Mouse (Mus musculus): ENCODE results near the gene Abraxas1. TPM values are rescaled to one million over a fixed set of nuclear protein-coding genes. Genes with fewer than 3 reads are reported as not detected.

Gene Abraxas1
- polyA plus RNA-seq, 1 experiment from 2014 or later = 33.4 TPM

DNA sequence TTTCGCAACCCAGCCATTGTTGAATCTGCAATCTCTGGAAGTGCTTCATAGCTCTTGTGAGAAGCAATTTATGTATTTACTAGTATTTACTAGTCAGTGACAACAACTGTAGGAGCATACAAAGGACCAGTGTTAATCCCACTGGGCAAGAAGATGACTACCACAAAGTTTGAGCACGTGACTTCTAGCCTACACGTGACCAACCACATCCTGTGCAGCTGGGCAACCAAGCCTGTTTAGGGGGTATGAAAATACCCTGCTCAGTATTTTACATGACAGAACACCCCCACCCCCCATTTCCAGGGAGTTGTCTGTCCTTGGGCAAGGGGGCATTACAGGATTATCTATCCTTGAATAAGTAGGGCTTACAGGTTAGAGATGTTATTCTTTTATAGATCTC is 35.8 kb upstream of the Abraxas1 start:
- WGBS = 81% methylated on average over 3 of the region's 3 CpGs
- H3K36me3 ChIP-seq (replicated peaks; ENCODE audit: control insufficient read depth, insufficient read depth, low read depth, low read length) = no peaks in the 10 kb centered on the region
- H3K27me3 ChIP-seq (ENCODE audit: control insufficient read depth, insufficient read depth, low read length) = no peaks in the 10 kb centered on the region
- no peak for ATAC-seq (replicated peaks; ENCODE audit: insufficient number of reproducible peaks, low FRiP score, low TSS enrichment, low read depth)
- no peak overlapping the region for H3K9ac ChIP-seq (replicated peaks; ENCODE audit: low read length)
- no peak for DNase-seq (ENCODE audit: low spot score)
- H3K4me1 ChIP-seq (ENCODE audit: control insufficient read depth, insufficient read depth, low read length) = no peaks in the 10 kb centered on the region
- H3K9me3 ChIP-seq (replicated peaks; ENCODE audit: control insufficient read depth, low read length) = no peaks in the 10 kb centered on the region
- H3K4me3 ChIP-seq (ENCODE audit: low read depth, low read length) = no peak overlapping the region
- no peak overlapping the region for H3K27ac ChIP-seq (replicated peaks; ENCODE audit: low read depth, low read length)
- no peak overlapping the region for H3K4me2 ChIP-seq (ENCODE audit: low read depth, low read length)

DNA sequence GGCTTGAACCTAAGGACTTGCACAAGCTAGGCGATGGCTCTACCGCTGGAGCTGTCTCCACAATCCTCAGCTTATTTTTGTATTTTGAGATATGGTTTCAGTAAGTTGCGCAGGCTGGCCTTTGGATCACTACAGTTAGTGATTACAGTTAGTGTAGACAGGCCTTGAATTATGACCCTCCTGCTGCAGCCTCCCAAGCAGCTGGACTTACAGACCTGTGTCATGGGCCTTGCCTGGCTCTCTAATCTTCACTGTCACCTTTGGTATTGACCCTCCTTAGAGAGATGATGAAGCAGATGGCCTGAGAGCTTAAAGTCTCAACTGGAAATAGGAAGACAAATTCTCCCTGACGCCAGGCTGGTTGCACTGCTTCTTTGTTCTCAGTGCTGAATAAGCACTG is 33.2 kb upstream of the Abraxas1 start:
- DNase-seq (ENCODE audit: low spot score) = no peak
- ATAC-seq (replicated peaks; ENCODE audit: insufficient number of reproducible peaks, low FRiP score, low TSS enrichment, low read depth) = no peak
- Histone ChIP-seq H3K4me1 (ENCODE audit: control insufficient read depth, insufficient read depth, low read length) (no peaks in the 10 kb centered on the region), H3K4me2 (ENCODE audit: low read depth, low read length) (no peak overlapping the region), H3K9me3 (replicated peaks; ENCODE audit: control insufficient read depth, low read length) (no peaks in the 10 kb centered on the region), H3K4me3 (ENCODE audit: low read depth, low read length) (no peak overlapping the region), H3K9ac (replicated peaks; ENCODE audit: low read length) (no peak overlapping the region), H3K27me3 (ENCODE audit: control insufficient read depth, insufficient read depth, low read length) (no peaks in the 10 kb centered on the region), H3K36me3 (replicated peaks; ENCODE audit: control insufficient read depth, insufficient read depth, low read depth, low read length) (no peaks in the 10 kb centered on the region), H3K27ac (replicated peaks; ENCODE audit: low read depth, low read length) (no peak overlapping the region)
- WGBS = 91% methylated on average over 4 of the region's 4 CpGs

DNA sequence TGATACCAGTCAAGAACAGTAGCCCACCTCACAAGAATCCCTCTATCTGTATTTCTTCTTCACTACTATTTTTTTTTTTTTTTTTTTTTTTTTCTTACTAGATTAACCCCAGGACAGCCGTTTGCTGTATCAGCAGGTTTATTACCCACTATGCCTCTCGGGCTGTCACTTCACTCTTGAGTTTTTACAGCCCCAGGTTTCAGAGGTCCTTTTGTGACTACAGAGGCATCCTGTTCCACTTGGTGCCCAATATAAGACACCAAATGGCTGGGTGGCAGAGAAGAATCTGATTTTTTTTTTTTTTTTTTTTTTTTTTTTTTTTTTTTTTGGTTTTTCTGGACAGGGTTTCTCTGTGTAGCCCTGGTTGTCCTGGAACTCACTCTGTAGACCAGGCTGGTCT is 26.4 kb upstream of the Abraxas1 start:
- H3K27ac ChIP-seq (replicated peaks; ENCODE audit: low read depth, low read length) = no peak overlapping the region
- no peaks in the 10 kb centered on the region for H3K9me3 ChIP-seq (replicated peaks; ENCODE audit: control insufficient read depth, low read length)
- peaks cover 15% of the 10 kb centered on the region for H3K27me3 ChIP-seq (ENCODE audit: control insufficient read depth, insufficient read depth, low read length)
- no peaks in the 10 kb centered on the region for H3K36me3 ChIP-seq (replicated peaks; ENCODE audit: control insufficient read depth, insufficient read depth, low read depth, low read length)
- no peak for DNase-seq (ENCODE audit: low spot score)
- H3K4me2 ChIP-seq (ENCODE audit: low read depth, low read length) = no peak overlapping the region; the same call in 1 of the 2 replicates
- WGBS = 5% methylated on average over 2 of the region's 2 CpGs
- no peak overlapping the region; the same call in 1 of the 2 replicates for H3K9ac ChIP-seq (replicated peaks; ENCODE audit: low read length)
- peaks cover 3% of the 10 kb centered on the region for H3K4me1 ChIP-seq (ENCODE audit: control insufficient read depth, insufficient read depth, low read length)
- ATAC-seq (replicated peaks; ENCODE audit: insufficient number of reproducible peaks, low FRiP score, low TSS enrichment, low read depth) = no peak
- H3K4me3 ChIP-seq (ENCODE audit: low read depth, low read length) = no peak overlapping the region

DNA sequence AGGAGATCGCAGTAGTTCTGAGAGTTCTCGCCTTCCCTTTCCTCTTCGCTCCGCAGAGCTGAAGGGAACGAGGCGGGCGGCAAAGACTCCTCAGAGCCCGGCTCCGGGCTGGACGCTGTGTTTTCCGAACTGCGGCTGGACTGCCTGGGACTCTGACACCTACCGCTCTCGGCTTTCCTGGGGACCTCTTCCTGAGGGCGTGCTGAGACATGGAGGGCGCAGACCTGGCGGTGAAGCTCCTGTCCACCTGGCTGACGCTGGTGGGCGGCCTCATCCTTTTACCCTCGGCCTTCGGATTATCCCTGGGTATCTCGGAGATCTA is 25.8 kb upstream of the Abraxas1 start:
- H3K36me3 ChIP-seq (replicated peaks; ENCODE audit: control insufficient read depth, insufficient read depth, low read depth, low read length) = no peaks in the 10 kb centered on the region
- ATAC-seq (replicated peaks; ENCODE audit: insufficient number of reproducible peaks, low FRiP score, low TSS enrichment, low read depth) = 0 out of 2 replicates have a peak, but pooled peaks have one; percentile 45
- H3K27me3 ChIP-seq (ENCODE audit: control insufficient read depth, insufficient read depth, low read length) = peaks cover 15% of the 10 kb centered on the region
- peak overlapping the region; percentile 46 for H3K4me3 ChIP-seq (ENCODE audit: low read depth, low read length)
- H3K4me2 ChIP-seq (ENCODE audit: low read depth, low read length) = peak overlapping the region; percentile 100
- H3K4me1 ChIP-seq (ENCODE audit: control insufficient read depth, insufficient read depth, low read length) = peaks cover 3% of the 10 kb centered on the region
- H3K27ac ChIP-seq (replicated peaks; ENCODE audit: low read depth, low read length) = no peak overlapping the region
- peak overlapping the region; percentile 55 for H3K9ac ChIP-seq (replicated peaks; ENCODE audit: low read length)
- H3K9me3 ChIP-seq (replicated peaks; ENCODE audit: control insufficient read depth, low read length) = no peaks in the 10 kb centered on the region
- WGBS = under 1% methylated on average over 22 of the region's 22 CpGs
- DNase-seq (ENCODE audit: low spot score) = no peak

DNA sequence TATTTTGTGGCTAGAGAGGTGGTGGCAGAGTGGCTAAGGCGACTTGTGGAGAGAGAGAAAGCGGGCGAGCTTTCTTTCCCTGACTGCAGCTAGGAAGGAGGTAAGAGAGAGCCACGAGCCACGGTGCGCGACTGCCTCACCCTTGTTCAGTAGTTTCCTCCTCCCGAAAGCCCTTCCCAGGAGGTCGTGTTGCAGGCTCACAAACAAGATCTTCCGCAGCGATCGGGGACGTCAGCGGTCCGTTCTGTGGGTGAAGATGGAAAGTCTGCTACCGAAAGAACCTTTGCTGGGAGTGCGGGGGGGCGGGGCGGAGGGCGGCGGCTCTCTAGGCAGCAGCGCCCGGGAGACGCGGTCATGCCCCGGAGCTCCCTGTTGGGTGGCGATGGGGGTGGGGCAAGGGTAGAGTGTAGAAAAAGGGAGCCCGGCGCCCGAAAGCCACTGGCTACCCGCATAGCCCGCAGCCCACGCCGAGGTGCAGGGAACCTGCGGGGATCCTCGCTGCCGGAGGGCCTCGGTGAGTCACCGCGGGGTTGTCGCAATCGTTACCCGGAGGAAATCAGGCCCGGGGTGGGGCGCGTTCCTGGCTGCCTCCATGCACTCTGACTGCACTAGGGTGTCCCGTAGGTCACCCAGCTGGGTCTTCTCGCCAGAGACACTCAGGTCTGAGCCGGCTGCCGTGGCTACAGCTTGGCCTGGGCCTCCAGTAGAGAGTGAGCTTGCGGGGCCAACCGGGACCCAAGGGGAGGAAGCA is 25.3 kb upstream of the Abraxas1 start:
- Histone ChIP-seq H3K27me3 (ENCODE audit: control insufficient read depth, insufficient read depth, low read length) (peaks cover 15% of the 10 kb centered on the region), H3K27ac (replicated peaks; ENCODE audit: low read depth, low read length) (no peak overlapping the region), H3K4me1 (ENCODE audit: control insufficient read depth, insufficient read depth, low read length) (peaks cover 3% of the 10 kb centered on the region), H3K4me2 (ENCODE audit: low read depth, low read length) (peak overlapping the region; percentile 100), H3K36me3 (replicated peaks; ENCODE audit: control insufficient read depth, insufficient read depth, low read depth, low read length) (no peaks in the 10 kb centered on the region), H3K9ac (replicated peaks; ENCODE audit: low read length) (peak overlapping the region; percentile 55), H3K9me3 (replicated peaks; ENCODE audit: control insufficient read depth, low read length) (no peaks in the 10 kb centered on the region), H3K4me3 (ENCODE audit: low read depth, low read length) (peak overlapping the region; percentile 46)
- 1% methylated on average over 50 of the region's 52 CpGs for WGBS
- 0 out of 2 replicates have a peak, but pooled peaks have one; percentile 49 for ATAC-seq (replicated peaks; ENCODE audit: insufficient number of reproducible peaks, low FRiP score, low TSS enrichment, low read depth)
- peak; percentile 57 for DNase-seq (ENCODE audit: low spot score)

DNA sequence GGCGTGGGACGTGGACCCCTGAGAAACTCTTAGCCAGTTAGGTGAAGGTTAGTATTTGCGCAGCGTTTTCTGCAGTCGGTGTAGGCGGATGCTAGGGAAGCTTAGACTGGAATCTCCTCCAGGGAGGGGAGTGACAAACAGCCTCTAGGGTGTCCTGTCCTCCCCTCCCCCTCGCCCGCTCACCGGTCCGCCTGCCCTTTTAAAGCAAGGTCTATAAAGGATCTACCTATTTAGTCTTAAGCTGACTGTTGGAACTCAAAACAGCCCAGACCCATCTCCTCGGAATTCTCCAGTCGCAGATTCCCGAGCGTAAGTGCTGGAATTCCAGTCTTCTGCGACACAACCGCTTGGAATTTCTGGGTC is 24.7 kb upstream of the Abraxas1 start, which contains the start of gene Gpat3:
TSS of gene Gpat3 (plus strand) at position 229 of the 363 bp plus-strand sequence.
- Histone ChIP-seq H3K27me3 (ENCODE audit: control insufficient read depth, insufficient read depth, low read length) (peaks cover 15% of the 10 kb centered on the region), H3K4me2 (ENCODE audit: low read depth, low read length) (peak within 1 kb of the TSS; percentile 100), H3K27ac (replicated peaks; ENCODE audit: low read depth, low read length) (no peak within 1 kb of the TSS), H3K4me3 (ENCODE audit: low read depth, low read length) (peak within 1 kb of the TSS; percentile 46), H3K9me3 (replicated peaks; ENCODE audit: control insufficient read depth, low read length) (no peaks in the 10 kb centered on the region), H3K4me1 (ENCODE audit: control insufficient read depth, insufficient read depth, low read length) (peaks cover 3% of the 10 kb centered on the region), H3K36me3 (replicated peaks; ENCODE audit: control insufficient read depth, insufficient read depth, low read depth, low read length) (no peaks in the 10 kb centered on the region), H3K9ac (replicated peaks; ENCODE audit: low read length) (peak within 1 kb of the TSS; percentile 55)
- no peak for ATAC-seq (replicated peaks; ENCODE audit: insufficient number of reproducible peaks, low FRiP score, low TSS enrichment, low read depth)
- no peak for DNase-seq (ENCODE audit: low spot score)
- WGBS = under 1% methylated on average over 16 of the region's 16 CpGs

DNA sequence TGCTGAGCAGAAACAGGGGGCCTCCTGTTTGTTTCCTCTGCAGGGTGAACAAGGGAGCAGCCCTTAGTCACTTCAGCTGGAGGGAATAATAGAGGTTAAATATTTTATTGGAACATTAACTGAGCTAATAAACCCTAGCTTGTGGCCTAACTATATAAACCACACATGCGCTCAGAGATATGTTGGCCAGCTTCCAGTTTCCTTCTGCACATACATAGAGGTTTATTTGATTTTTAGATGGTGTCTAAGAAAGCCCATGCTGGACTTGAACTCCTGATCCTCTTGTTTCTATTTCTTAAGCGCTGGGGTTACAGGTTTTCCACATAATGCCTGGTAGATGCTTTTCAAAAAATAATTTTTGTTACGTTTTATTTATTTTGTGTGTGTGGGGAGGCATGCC is 23.7 kb upstream of the Abraxas1 start:
- no peak for ATAC-seq (replicated peaks; ENCODE audit: insufficient number of reproducible peaks, low FRiP score, low TSS enrichment, low read depth)
- H3K4me2 ChIP-seq (ENCODE audit: low read depth, low read length) = no peak overlapping the region
- H3K27me3 ChIP-seq (ENCODE audit: control insufficient read depth, insufficient read depth, low read length) = peaks cover 15% of the 10 kb centered on the region
- H3K9ac ChIP-seq (replicated peaks; ENCODE audit: low read length) = no peak overlapping the region
- 52% methylated on average over 3 of the region's 3 CpGs for WGBS
- no peaks in the 10 kb centered on the region for H3K9me3 ChIP-seq (replicated peaks; ENCODE audit: control insufficient read depth, low read length)
- peaks cover 3% of the 10 kb centered on the region for H3K4me1 ChIP-seq (ENCODE audit: control insufficient read depth, insufficient read depth, low read length)
- H3K4me3 ChIP-seq (ENCODE audit: low read depth, low read length) = no peak overlapping the region
- no peak overlapping the region for H3K27ac ChIP-seq (replicated peaks; ENCODE audit: low read depth, low read length)
- H3K36me3 ChIP-seq (replicated peaks; ENCODE audit: control insufficient read depth, insufficient read depth, low read depth, low read length) = no peaks in the 10 kb centered on the region
- DNase-seq (ENCODE audit: low spot score) = no peak

DNA sequence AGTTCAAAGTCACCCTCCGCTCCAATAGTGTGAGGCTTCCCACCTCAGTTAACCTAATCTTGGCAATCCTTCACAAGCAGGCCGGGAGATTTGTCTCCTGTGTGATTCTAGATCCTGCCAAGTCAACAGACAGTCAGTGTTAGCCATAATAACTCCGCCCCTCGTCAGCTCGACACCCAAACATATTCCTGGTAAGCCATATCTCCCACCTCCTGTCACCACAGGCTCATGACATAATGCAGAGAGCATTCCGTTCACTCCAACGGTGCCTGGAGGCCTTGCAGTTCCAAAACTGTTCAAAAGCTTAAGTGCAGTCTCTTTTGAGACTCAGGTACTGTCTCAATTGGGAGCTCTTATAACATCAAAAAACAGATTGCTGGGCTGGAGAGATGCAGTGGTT is 17.1 kb upstream of the Abraxas1 start:
- Histone ChIP-seq H3K27me3 (ENCODE audit: control insufficient read depth, insufficient read depth, low read length) (no peaks in the 10 kb centered on the region), H3K4me2 (ENCODE audit: low read depth, low read length) (no peak overlapping the region), H3K27ac (replicated peaks; ENCODE audit: low read depth, low read length) (no peak overlapping the region), H3K4me1 (ENCODE audit: control insufficient read depth, insufficient read depth, low read length) (no peaks in the 10 kb centered on the region), H3K9me3 (replicated peaks; ENCODE audit: control insufficient read depth, low read length) (no peaks in the 10 kb centered on the region), H3K4me3 (ENCODE audit: low read depth, low read length) (no peak overlapping the region), H3K36me3 (replicated peaks; ENCODE audit: control insufficient read depth, insufficient read depth, low read depth, low read length) (no peaks in the 10 kb centered on the region), H3K9ac (replicated peaks; ENCODE audit: low read length) (no peak overlapping the region)
- WGBS = 84% methylated on average over 7 of the region's 7 CpGs
- no peak for DNase-seq (ENCODE audit: low spot score)
- ATAC-seq (replicated peaks; ENCODE audit: insufficient number of reproducible peaks, low FRiP score, low TSS enrichment, low read depth) = no peak

Data from embryonic facial prominence, embryonic 11.5 days (tissue).